8 mouse cellular contexts compared by ENCODE assay signal in genomic region chr5:23415571-23416285, GRCm38 (mm10). TPM values are rescaled to one million over a fixed set of nuclear protein-coding genes. Genes with fewer than 3 reads are reported as not detected.
DNase-seq lines count a peak whose midpoint lies in the region; ATAC-seq and TF ChIP-seq lines count a peak whose summit lies in the region.

No protein-coding gene starts in this region.

- H3K9me3 ChIP-seq in forebrain, embryonic 13.5 days (replicated peaks), result no peaks in the 10 kb centered on the region
- no peaks in the 10 kb centered on the region for H3K9me3 ChIP-seq in kidney, embryonic 15.5 days (replicated peaks)
- H3K9me3 ChIP-seq in midbrain, embryonic 15.5 days, result no peaks in the 10 kb centered on the region

- no peak for DNase-seq in lung, adult 2 months
- no peak for DNase-seq in lung, adult 18-20 months
- peak; percentile 89 for DNase-seq in brain, embryonic 14.5 days (ENCODE audit: low read depth)
- DNase-seq in urinary bladder, postnatal 25 days (ENCODE audit: low spot score), result no peak
- no peak for DNase-seq in frontal cortex, postnatal 25 days (ENCODE audit: low spot score in 2 of 2)

- peak overlapping the region; percentile 91 for H3K27ac ChIP-seq in forebrain, embryonic 13.5 days
- H3K27ac ChIP-seq in kidney, embryonic 15.5 days, result 0 out of 2 replicates have a peak overlapping the region, but pooled peaks have one; percentile 23
- H3K27ac ChIP-seq in midbrain, embryonic 15.5 days, result peak overlapping the region; percentile 68

- peak overlapping the region; percentile 20 for H3K4me2 ChIP-seq in forebrain, embryonic 13.5 days
- no peak overlapping the region for H3K4me2 ChIP-seq in kidney, embryonic 15.5 days
- H3K4me2 ChIP-seq in midbrain, embryonic 15.5 days, result peak overlapping the region; percentile 17; the same call in 1 of the 2 replicates

- peak overlapping the region; percentile 17; the same call in 1 of the 2 replicates for H3K9ac ChIP-seq in forebrain, embryonic 13.5 days
- no peak overlapping the region for H3K9ac ChIP-seq in kidney, embryonic 15.5 days
- no peak overlapping the region for H3K9ac ChIP-seq in midbrain, embryonic 15.5 days

- H3K36me3 ChIP-seq in forebrain, embryonic 13.5 days (ENCODE audit: poor library complexity, severe bottlenecking), result peaks cover 12% of the 10 kb centered on the region; the same call in 1 of the 2 replicates
- H3K36me3 ChIP-seq in kidney, embryonic 15.5 days, result peaks cover 10% of the 10 kb centered on the region
- H3K36me3 ChIP-seq in midbrain, embryonic 15.5 days (replicated peaks), result no peaks in the 10 kb centered on the region

- WGBS in lung, adult 2 months, result 13% methylated on average over 7 of the region's 7 CpGs
- WGBS in forebrain, embryonic 13.5 days, result 25% methylated on average over 7 of the region's 7 CpGs
- WGBS in kidney, embryonic 15.5 days, result 28% methylated on average over 7 of the region's 7 CpGs
- WGBS in midbrain, embryonic 15.5 days, result 21% methylated on average over 7 of the region's 7 CpGs

- H3K4me3 ChIP-seq in lung, adult 2 months (replicated peaks; ENCODE audit: extremely low read depth, low read depth, low read length), result peak overlapping the region; percentile 28
- no peak overlapping the region for H3K4me3 ChIP-seq in forebrain, embryonic 13.5 days
- no peak overlapping the region for H3K4me3 ChIP-seq in kidney, embryonic 15.5 days (replicated peaks)
- no peak overlapping the region for H3K4me3 ChIP-seq in midbrain, embryonic 15.5 days

- no peaks in the 10 kb centered on the region for H3K27me3 ChIP-seq in forebrain, embryonic 13.5 days
- H3K27me3 ChIP-seq in kidney, embryonic 15.5 days, result no peaks in the 10 kb centered on the region
- H3K27me3 ChIP-seq in midbrain, embryonic 15.5 days (replicated peaks), result no peaks in the 10 kb centered on the region

- H3K4me1 ChIP-seq in lung, adult 2 months (ENCODE audit: control insufficient read depth, insufficient read depth, low read length), result peaks cover 45% of the 10 kb centered on the region
- H3K4me1 ChIP-seq in forebrain, embryonic 13.5 days, result peaks cover 78% of the 10 kb centered on the region
- peaks cover 92% of the 10 kb centered on the region for H3K4me1 ChIP-seq in kidney, embryonic 15.5 days
- H3K4me1 ChIP-seq in midbrain, embryonic 15.5 days, result peaks cover 83% of the 10 kb centered on the region

- TF ChIP-seq CTCF in lung, adult 2 months (IDR thresholded peaks at IDR 0.05; ENCODE audit: insufficient read depth, low read length), result 0 out of 2 replicates have a peak, but pooled peaks have one; percentile 16
- peak; percentile 41; the same call in 1 of the 2 replicates for TF ChIP-seq CTCF in brain, embryonic 14.5 days (IDR thresholded peaks at IDR 0.05; ENCODE audit: borderline replicate concordance, extremely low read depth, insufficient read depth, insufficient read length)

- TF ChIP-seq POLR2A in lung, adult 2 months (IDR thresholded peaks at IDR 0.05; ENCODE audit: borderline replicate concordance, extremely low read depth, low read depth, low read length), result no peak
- no peak for TF ChIP-seq POLR2A in brain, embryonic 14.5 days (IDR thresholded peaks at IDR 0.05; ENCODE audit: borderline replicate concordance, extremely low read depth, insufficient read depth, insufficient read length, poor library complexity, severe bottlenecking)

- ATAC-seq in forebrain, embryonic 13.5 days, result 0 out of 2 replicates have a peak, but pooled peaks have one; percentile 34
- ATAC-seq in kidney, embryonic 15.5 days (replicated peaks; ENCODE audit: low FRiP score), result no peak
- ATAC-seq in midbrain, embryonic 15.5 days (replicated peaks), result no peak

RNA-seq across cellular contexts. Expression of gene Kmt2e, which starts 18.5 kb away (rescaled TPM):
- polyA plus RNA-seq in lung, adult 2 months (2012; rRNA removed), result 22.2 and 22.9 TPM in 2 replicates
- 44.2 and 75.0 TPM in 2 replicates for polyA plus RNA-seq in brain, embryonic 14.5 days (2012; rRNA removed)
- 165 and 170 TPM in 2 replicates for polyA plus RNA-seq in forebrain, embryonic 13.5 days (2015; fragmentation: Nextera tagmentation; extraction: Ambion mirVana)
- polyA plus RNA-seq in kidney, embryonic 15.5 days (2015; fragmentation: Nextera tagmentation; extraction: Ambion mirVana), result 87.5 and 91.5 TPM in 2 replicates
- 181 and 182 TPM in 2 replicates for polyA plus RNA-seq in midbrain, embryonic 15.5 days (2015; fragmentation: Nextera tagmentation; extraction: Ambion mirVana)

Comparison
In these comparisons a context has a peak if more than half of its experiments do, and no peak if none do; other contexts are left out.
1. H3K27ac ChIP-seq: peak in every context shown above with its lines; median percentile 91 in forebrain, embryonic 13.5 days; 68 in midbrain, embryonic 15.5 days; 23 in kidney, embryonic 15.5 days.